Mouse (Mus musculus) lung, adult 10 weeks (tissue): ENCODE measurements around the gene Plekhg6. TPM values are rescaled to one million over a fixed set of nuclear protein-coding genes. Genes with fewer than 3 reads are reported as not detected.

ENCODE experiments used
- polyA plus RNA-seq: library from polyadenylated mRNA; stranded (reverse); fragments of 350-450 nt; fragmentation: Illumina TruSeq; extraction: RNeasy Lipid Tissue Mini Kit (QIAGEN cat#74804); gene quantifications from one replicate; pipeline ENCODE4 v1.2.3, GENCODE M21; 2014; ENCODE audit warnings: low read depth, low replicate concordance; ENCODE audit not compliant: insufficient read depth

The Plekhg6 gene
- polyA plus RNA-seq, result 0.72 TPM

GRCm38 (mm10) chr6:125380372-125381360, at the start of gene Plekhg6:
Gene Plekhg6 (minus strand): TSS chr6:125380793.

GRCm38 (mm10) chr6:125348721-125349574, 31.6 kb downstream of the Plekhg6 start, which contains the start of gene Tnfrsf1a:
Gene Tnfrsf1a (plus strand): TSS chr6:125349362.

GRCm38 (mm10) chr6:125320323-125320722, 60.3 kb downstream of the Plekhg6 start, which contains the start of gene Scnn1a:
Gene Scnn1a (plus strand): TSS chr6:125320659.

GRCm38 (mm10) chr6:125313546-125314230, 66.9 kb downstream of the Plekhg6 start, which contains the start of gene Ltbr:
Gene Ltbr (minus strand): TSS chr6:125313885.

Other genes starting within 250 kb of the Plekhg6 start
- gene Nop2, start 248.9 kb downstream of the Plekhg6 start, polyA plus RNA-seq, result 11.0 TPM
- gene Iffo1, start 235.6 kb downstream of the Plekhg6 start, polyA plus RNA-seq, result 8.6 TPM
- 405 TPM for gene Gapdh, start 214.3 kb downstream of the Plekhg6 start, polyA plus RNA-seq
- 5.2 TPM for gene Ncapd2, start 189.1 kb downstream of the Plekhg6 start, polyA plus RNA-seq
- 67.2 TPM for gene Mrpl51, start 189.0 kb downstream of the Plekhg6 start, polyA plus RNA-seq
- gene Vamp1, start 165.2 kb downstream of the Plekhg6 start, polyA plus RNA-seq, result 3.8 TPM
- 20.4 TPM for gene Tapbpl, start 148.9 kb downstream of the Plekhg6 start, polyA plus RNA-seq
- gene Cd27, start 143.8 kb downstream of the Plekhg6 start, polyA plus RNA-seq, result 4.9 TPM
- gene Tuba3a, start 94.8 kb downstream of the Plekhg6 start, polyA plus RNA-seq, result not detected
- gene Ltbr, start 66.9 kb downstream of the Plekhg6 start, polyA plus RNA-seq, result 66.9 TPM
- 82.4 TPM for gene Scnn1a, start 60.1 kb downstream of the Plekhg6 start, polyA plus RNA-seq
- gene Tnfrsf1a, start 31.4 kb downstream of the Plekhg6 start, polyA plus RNA-seq, result 94.3 TPM
- 564 TPM for gene Cd9, start 114.0 kb upstream of the Plekhg6 start, polyA plus RNA-seq
- 163 TPM for gene Vwf, start 166.0 kb upstream of the Plekhg6 start, polyA plus RNA-seq